Mouse (Mus musculus): ENCODE data around the gene Pias3. TPM values are rescaled to one million over a fixed set of nuclear protein-coding genes. Genes with fewer than 3 reads are reported as not detected.

Gene Pias3
- polyA plus RNA-seq, 1 experiment from 2014 or later = 7.2 TPM

GRCm38 (mm10) chr3:96696766-96697732 is 865 bp downstream of the Pias3 start:
- Histone ChIP-seq H3K4me1 (ENCODE audit: control insufficient read depth, low read depth, low read length) (peaks cover 14% of the 10 kb centered on the region), H3K9ac (ENCODE audit: low read depth, low read length) (peak overlapping the region; percentile 79), H3K4me3 (ENCODE audit: low read depth, low read length) (peak overlapping the region; percentile 85), H3K27me3 (ENCODE audit: control insufficient read depth, insufficient read depth, low read depth, low read length) (no peaks in the 10 kb centered on the region), H3K36me3 (ENCODE audit: control insufficient read depth, insufficient read depth) (no peaks in the 10 kb centered on the region; the same call in 1 of the 2 replicates), H3K27ac (ENCODE audit: low read length) (peak overlapping the region; percentile 71), H3K9me3 (replicated peaks; ENCODE audit: control insufficient read depth, low read length) (no peaks in the 10 kb centered on the region), H3K4me2 (ENCODE audit: low read depth, low read length) (peak overlapping the region; percentile 94)
- ATAC-seq (ENCODE audit: low read depth) = peak; percentile 95
- under 1% methylated on average over 85 of the region's 85 CpGs for whole genome bisulfite sequencing (ENCODE audit: insufficient replicate concordance)

DNA sequence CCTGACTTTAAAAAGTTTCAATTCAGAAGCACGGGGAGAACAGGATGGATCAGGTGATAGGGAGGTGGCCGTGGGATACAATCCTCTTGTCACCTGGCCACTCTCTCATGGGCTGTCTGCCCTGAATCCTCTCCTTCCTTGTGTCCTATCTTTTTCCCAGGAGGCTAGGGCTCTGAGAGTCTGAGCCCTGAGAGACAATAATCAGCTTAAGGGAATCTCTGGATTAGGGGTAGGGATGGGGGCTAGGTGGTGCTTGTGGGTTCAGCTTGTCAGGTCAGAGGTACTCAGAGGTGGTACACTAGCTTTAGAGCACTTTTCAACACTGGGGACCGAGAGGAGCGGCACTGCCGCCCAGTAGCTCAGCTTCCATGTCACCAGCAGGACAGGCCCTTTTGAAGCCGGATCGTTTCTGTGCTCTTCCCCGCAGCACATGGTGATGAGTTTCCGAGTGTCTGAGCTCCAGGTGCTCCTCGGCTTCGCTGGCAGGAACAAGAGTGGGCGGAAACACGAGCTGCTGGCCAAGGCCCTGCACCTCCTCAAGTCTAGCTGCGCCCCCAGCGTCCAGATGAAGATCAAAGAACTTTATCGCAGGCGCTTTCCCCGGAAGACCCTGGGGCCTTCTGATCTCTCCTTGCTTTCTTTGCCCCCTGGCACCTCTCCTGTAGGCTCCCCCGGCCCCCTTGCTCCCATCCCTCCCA is 3.0 kb downstream of the Pias3 start:
- peaks cover 14% of the 10 kb centered on the region for H3K4me1 ChIP-seq (ENCODE audit: control insufficient read depth, low read depth, low read length)
- no peak overlapping the region for H3K27ac ChIP-seq (ENCODE audit: low read length)
- no peaks in the 10 kb centered on the region; the same call in 1 of the 2 replicates for H3K36me3 ChIP-seq (ENCODE audit: control insufficient read depth, insufficient read depth)
- no peak overlapping the region for H3K4me2 ChIP-seq (ENCODE audit: low read depth, low read length)
- no peaks in the 10 kb centered on the region for H3K27me3 ChIP-seq (ENCODE audit: control insufficient read depth, insufficient read depth, low read depth, low read length)
- no peak for ATAC-seq (ENCODE audit: low read depth)
- H3K9ac ChIP-seq (ENCODE audit: low read depth, low read length) = no peak overlapping the region
- no peaks in the 10 kb centered on the region for H3K9me3 ChIP-seq (replicated peaks; ENCODE audit: control insufficient read depth, low read length)
- no peak overlapping the region for H3K4me3 ChIP-seq (ENCODE audit: low read depth, low read length)
- WGBS (ENCODE audit: insufficient replicate concordance) = 73% methylated on average over 19 of the region's 19 CpGs

GRCm38 (mm10) chr3:96700376-96700775 is 4.2 kb downstream of the Pias3 start:
- Histone ChIP-seq H3K9me3 (replicated peaks; ENCODE audit: control insufficient read depth, low read length) (no peaks in the 10 kb centered on the region), H3K9ac (ENCODE audit: low read depth, low read length) (no peak overlapping the region), H3K4me2 (ENCODE audit: low read depth, low read length) (no peak overlapping the region), H3K27me3 (ENCODE audit: control insufficient read depth, insufficient read depth, low read depth, low read length) (no peaks in the 10 kb centered on the region), H3K4me1 (ENCODE audit: control insufficient read depth, low read depth, low read length) (peaks cover 14% of the 10 kb centered on the region), H3K36me3 (ENCODE audit: control insufficient read depth, insufficient read depth) (no peaks in the 10 kb centered on the region; the same call in 1 of the 2 replicates), H3K4me3 (ENCODE audit: low read depth, low read length) (no peak overlapping the region), H3K27ac (ENCODE audit: low read length) (no peak overlapping the region)
- 40% methylated on average over 7 of the region's 7 CpGs for whole genome bisulfite sequencing (ENCODE audit: insufficient replicate concordance)
- no peak for ATAC-seq (ENCODE audit: low read depth)

DNA sequence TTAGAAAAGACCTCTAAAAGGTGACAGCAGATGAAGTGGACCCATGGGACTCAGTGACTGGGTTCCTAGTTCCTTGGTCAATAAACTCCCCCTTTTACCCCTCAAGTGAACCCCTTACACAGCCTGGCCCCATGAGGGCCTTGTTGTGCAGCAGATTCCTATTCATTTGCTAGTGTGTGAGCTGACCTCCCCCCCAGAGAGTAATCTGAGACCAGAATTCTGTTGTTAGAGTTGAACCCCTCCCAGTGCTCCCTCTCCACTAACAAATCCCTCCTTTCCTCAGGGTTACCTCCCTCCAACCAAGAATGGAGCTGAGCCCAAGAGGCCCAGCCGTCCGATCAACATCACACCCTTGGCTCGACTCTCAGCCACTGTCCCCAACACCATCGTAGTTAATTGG is 4.8 kb downstream of the Pias3 start:
- peaks cover 10% of the 10 kb centered on the region for H3K4me1 ChIP-seq (ENCODE audit: control insufficient read depth, low read depth, low read length)
- no peak overlapping the region for H3K4me3 ChIP-seq (ENCODE audit: low read depth, low read length)
- no peaks in the 10 kb centered on the region for H3K9me3 ChIP-seq (replicated peaks; ENCODE audit: control insufficient read depth, low read length)
- no peaks in the 10 kb centered on the region; the same call in 1 of the 2 replicates for H3K36me3 ChIP-seq (ENCODE audit: control insufficient read depth, insufficient read depth)
- ATAC-seq (ENCODE audit: low read depth) = no peak
- WGBS (ENCODE audit: insufficient replicate concordance) = 91% methylated on average over 4 of the region's 4 CpGs
- no peak overlapping the region for H3K4me2 ChIP-seq (ENCODE audit: low read depth, low read length)
- no peaks in the 10 kb centered on the region for H3K27me3 ChIP-seq (ENCODE audit: control insufficient read depth, insufficient read depth, low read depth, low read length)
- H3K9ac ChIP-seq (ENCODE audit: low read depth, low read length) = no peak overlapping the region
- H3K27ac ChIP-seq (ENCODE audit: low read length) = no peak overlapping the region

DNA sequence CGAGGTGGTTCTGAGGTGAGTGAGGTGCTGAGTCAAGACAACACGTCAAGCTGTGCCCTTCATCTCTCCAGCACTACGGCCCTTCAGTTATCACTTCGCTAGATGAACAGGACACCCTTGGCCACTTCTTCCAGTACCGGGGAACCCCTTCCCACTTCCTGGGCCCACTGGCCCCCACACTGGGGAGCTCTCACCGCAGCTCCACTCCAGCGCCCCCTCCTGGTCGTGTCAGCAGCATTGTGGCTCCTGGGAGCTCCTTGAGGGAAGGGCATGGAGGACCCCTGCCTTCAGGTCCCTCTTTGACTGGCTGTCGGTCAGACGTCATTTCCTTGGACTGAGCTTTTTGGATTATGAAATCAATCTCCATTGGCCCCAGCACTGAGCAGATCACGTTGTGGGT is 8.6 kb downstream of the Pias3 start:
- H3K27me3 ChIP-seq (ENCODE audit: control insufficient read depth, insufficient read depth, low read depth, low read length) = peaks cover 7% of the 10 kb centered on the region
- no peak overlapping the region for H3K9ac ChIP-seq (ENCODE audit: low read depth, low read length)
- no peak for ATAC-seq (ENCODE audit: low read depth)
- no peak overlapping the region for H3K4me2 ChIP-seq (ENCODE audit: low read depth, low read length)
- H3K36me3 ChIP-seq (ENCODE audit: control insufficient read depth, insufficient read depth) = no peaks in the 10 kb centered on the region; the same call in 1 of the 2 replicates
- no peak overlapping the region for H3K4me3 ChIP-seq (ENCODE audit: low read depth, low read length)
- no peak overlapping the region for H3K27ac ChIP-seq (ENCODE audit: low read length)
- WGBS (ENCODE audit: insufficient replicate concordance) = 57% methylated on average over 11 of the region's 11 CpGs
- peaks cover 3% of the 10 kb centered on the region; the same call in 1 of the 2 replicates for H3K4me1 ChIP-seq (ENCODE audit: control insufficient read depth, low read depth, low read length)
- no peaks in the 10 kb centered on the region for H3K9me3 ChIP-seq (replicated peaks; ENCODE audit: control insufficient read depth, low read length)

DNA sequence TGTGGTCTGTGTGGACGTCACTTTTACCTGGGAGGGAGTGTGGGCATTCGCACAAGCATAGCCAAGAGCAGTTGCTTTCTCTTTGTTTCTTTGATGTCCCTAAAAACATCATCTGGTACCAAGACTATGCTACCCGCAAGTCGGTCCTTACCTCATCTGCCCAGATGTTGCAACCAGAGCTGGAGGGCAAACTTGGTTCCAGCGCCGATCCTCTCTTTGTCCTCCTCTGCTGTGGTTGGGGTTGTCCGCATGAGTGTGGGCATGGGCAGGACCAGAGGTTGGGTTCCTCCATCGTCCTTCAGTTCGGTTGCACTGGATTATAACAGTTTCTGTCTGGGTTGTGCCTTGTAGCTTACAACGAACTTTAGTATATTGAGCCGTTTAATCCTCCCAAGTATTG is 10.0 kb downstream of the Pias3 start:
- Histone ChIP-seq H3K27me3 (ENCODE audit: control insufficient read depth, insufficient read depth, low read depth, low read length) (peaks cover 7% of the 10 kb centered on the region), H3K9ac (ENCODE audit: low read depth, low read length) (no peak overlapping the region), H3K27ac (ENCODE audit: low read length) (no peak overlapping the region), H3K9me3 (replicated peaks; ENCODE audit: control insufficient read depth, low read length) (no peaks in the 10 kb centered on the region), H3K4me3 (ENCODE audit: low read depth, low read length) (no peak overlapping the region), H3K36me3 (ENCODE audit: control insufficient read depth, insufficient read depth) (peaks cover 13% of the 10 kb centered on the region), H3K4me1 (ENCODE audit: control insufficient read depth, low read depth, low read length) (peaks cover 3% of the 10 kb centered on the region; the same call in 1 of the 2 replicates), H3K4me2 (ENCODE audit: low read depth, low read length) (no peak overlapping the region)
- 77% methylated on average over 11 of the region's 11 CpGs for WGBS (ENCODE audit: insufficient replicate concordance)
- ATAC-seq (ENCODE audit: low read depth) = no peak

GRCm38 (mm10) chr3:96706984-96707383 is 10.8 kb downstream of the Pias3 start:
- H3K9ac ChIP-seq (ENCODE audit: low read depth, low read length) = no peak overlapping the region
- H3K27ac ChIP-seq (ENCODE audit: low read length) = no peak overlapping the region
- peaks cover 14% of the 10 kb centered on the region for H3K36me3 ChIP-seq (ENCODE audit: control insufficient read depth, insufficient read depth)
- peaks cover 3% of the 10 kb centered on the region; the same call in 1 of the 2 replicates for H3K4me1 ChIP-seq (ENCODE audit: control insufficient read depth, low read depth, low read length)
- 73% methylated on average over 7 of the region's 7 CpGs for WGBS (ENCODE audit: insufficient replicate concordance)
- ATAC-seq (ENCODE audit: low read depth) = no peak
- peaks cover 7% of the 10 kb centered on the region for H3K27me3 ChIP-seq (ENCODE audit: control insufficient read depth, insufficient read depth, low read depth, low read length)
- no peak overlapping the region for H3K4me2 ChIP-seq (ENCODE audit: low read depth, low read length)
- no peak overlapping the region for H3K4me3 ChIP-seq (ENCODE audit: low read depth, low read length)
- no peaks in the 10 kb centered on the region for H3K9me3 ChIP-seq (replicated peaks; ENCODE audit: control insufficient read depth, low read length)

DNA sequence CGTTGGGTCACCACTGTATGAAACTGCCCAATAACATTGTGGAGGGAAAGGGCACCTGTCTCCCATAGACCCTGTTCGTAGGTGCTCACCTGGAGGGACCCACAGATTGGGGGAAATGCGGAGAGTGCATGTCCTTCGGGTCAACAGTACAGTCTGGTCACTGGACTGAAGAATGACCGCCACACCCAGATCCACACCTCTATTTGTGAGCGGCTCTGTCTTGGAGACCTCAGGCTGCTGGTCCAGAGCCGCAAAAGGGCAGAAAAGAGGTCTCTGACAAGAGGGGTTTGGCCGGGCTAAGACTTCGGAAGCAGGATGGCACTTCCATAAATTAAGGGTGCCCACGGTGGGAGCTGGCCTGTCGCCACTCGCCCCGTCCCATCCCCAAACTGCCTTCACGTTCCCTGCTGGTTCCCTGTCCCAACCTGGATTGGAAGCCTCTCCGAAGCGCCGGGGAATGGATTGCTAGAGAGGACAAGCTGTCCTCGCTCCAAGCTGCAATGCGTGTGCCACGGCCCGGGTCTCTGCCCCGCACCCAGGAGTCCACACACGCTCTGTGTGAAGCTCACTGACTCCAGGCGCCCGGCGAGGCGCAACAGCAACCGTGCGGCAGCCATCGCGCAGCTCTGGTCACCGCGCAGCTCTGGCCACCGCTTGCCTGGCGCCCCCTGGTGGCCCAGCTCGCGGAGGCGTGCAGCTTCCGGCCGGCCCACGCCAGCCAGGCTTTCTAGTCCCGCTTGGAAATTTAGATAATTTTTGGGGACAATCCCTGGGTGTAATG is 11.9 kb downstream of the Pias3 start, which contains the start of gene Nudt17:
Nudt17 (minus strand) TSS at position 660 of the 781 bp plus-strand sequence.
- Histone ChIP-seq H3K9me3 (replicated peaks; ENCODE audit: control insufficient read depth, low read length) (no peaks in the 10 kb centered on the region), H3K27ac (ENCODE audit: low read length) (no peak within 1 kb of the TSS), H3K4me3 (ENCODE audit: low read depth, low read length) (peak within 1 kb of the TSS; percentile 54), H3K36me3 (ENCODE audit: control insufficient read depth, insufficient read depth) (peaks cover 19% of the 10 kb centered on the region), H3K4me2 (ENCODE audit: low read depth, low read length) (peak within 1 kb of the TSS; percentile 79), H3K9ac (ENCODE audit: low read depth, low read length) (peak within 1 kb of the TSS; percentile 43; the same call in 1 of the 2 replicates), H3K4me1 (ENCODE audit: control insufficient read depth, low read depth, low read length) (peaks cover 3% of the 10 kb centered on the region; the same call in 1 of the 2 replicates), H3K27me3 (ENCODE audit: control insufficient read depth, insufficient read depth, low read depth, low read length) (peaks cover 7% of the 10 kb centered on the region)
- peak; percentile 78 for ATAC-seq (ENCODE audit: low read depth)
- WGBS (ENCODE audit: insufficient replicate concordance) = 6% methylated on average over 42 of the region's 42 CpGs

All from liver, embryonic 16.5 days (tissue).